In genomic region chr2:158739113-158739512, GRCm38 (mm10) we compare ENCODE assay signal across 21 mouse cellular contexts. TPM values are rescaled to one million over a fixed set of nuclear protein-coding genes. Genes with fewer than 3 reads are reported as not detected.
A peak's percentile ranks its signal among the peaks of the same experiment; 100 is the strongest.
DNase-seq lines count a peak whose midpoint lies in the region; ATAC-seq and TF ChIP-seq lines count a peak whose summit lies in the region.
"Had no signal": no experiment of that assay in that cellular context is flagged by ENCODE, and none has a peak within 500 bp of the region (broad histone marks: within the 10 kb centered on the region; RNA-seq: fewer than 3 reads in every experiment).

No protein-coding gene starts in this region.

- no peaks in the 10 kb centered on the region for H3K36me3 ChIP-seq in forebrain, embryonic 10.5 days (replicated peaks)
- H3K36me3 ChIP-seq in forebrain, postnatal 0 days (ENCODE audit: insufficient read depth): peaks cover 12% of the 10 kb centered on the region; the same call in 1 of the 2 replicates
- H3K36me3 ChIP-seq in lung, postnatal 0 days (ENCODE audit: insufficient read depth, low read length): no peaks in the 10 kb centered on the region
- H3K36me3 ChIP-seq in midbrain, postnatal 0 days (ENCODE audit: insufficient read depth, low read length): no peaks in the 10 kb centered on the region; the same call in none of the 2 replicates
- no peaks in the 10 kb centered on the region for H3K36me3 ChIP-seq in heart, adult 2 months (ENCODE audit: control insufficient read depth, insufficient read depth, low read length)
- H3K36me3 ChIP-seq: embryonic facial prominence, embryonic 15.5 days had no signal

- intact Hi-C loops in heart, adult 2 months (cut with DNase I): loop anchor here (5.0 kb wide), 1 partner anchor 52 kb away; no protein-coding TSS in a partner anchor

- H3K27me3 ChIP-seq in forebrain, embryonic 10.5 days (ENCODE audit: poor library complexity, severe bottlenecking): no peaks in the 10 kb centered on the region
- H3K27me3 ChIP-seq in forebrain, postnatal 0 days (ENCODE audit: insufficient read depth, low read length): no peaks in the 10 kb centered on the region
- H3K27me3 ChIP-seq in lung, postnatal 0 days (replicated peaks; ENCODE audit: insufficient read depth, low read length): no peaks in the 10 kb centered on the region
- no peaks in the 10 kb centered on the region for H3K27me3 ChIP-seq in midbrain, postnatal 0 days (ENCODE audit: insufficient read depth, low read length)
- H3K27me3 ChIP-seq in heart, adult 2 months (ENCODE audit: control insufficient read depth, insufficient read depth, low read length): no peaks in the 10 kb centered on the region
- H3K27me3 ChIP-seq: embryonic facial prominence, embryonic 15.5 days; forebrain, embryonic 13.5 days; kidney, embryonic 15.5 days had no signal

- H3K9me3 ChIP-seq in forebrain, embryonic 10.5 days: peaks cover 4% of the 10 kb centered on the region; the same call in 1 of the 2 replicates
- H3K9me3 ChIP-seq in forebrain, postnatal 0 days (ENCODE audit: low read length): no peaks in the 10 kb centered on the region
- H3K9me3 ChIP-seq in lung, postnatal 0 days (ENCODE audit: low read length): no peaks in the 10 kb centered on the region
- H3K9me3 ChIP-seq in midbrain, postnatal 0 days (ENCODE audit: low read length): no peaks in the 10 kb centered on the region
- H3K9me3 ChIP-seq: embryonic facial prominence, embryonic 15.5 days; forebrain, embryonic 13.5 days; kidney, embryonic 15.5 days; limb, embryonic 10.5 days had no signal

- peak overlapping the region; percentile 11; the same call in 1 of the 2 replicates for H3K27ac ChIP-seq in forebrain, embryonic 10.5 days
- no peak overlapping the region for H3K27ac ChIP-seq in forebrain, postnatal 0 days (ENCODE audit: low read depth, low read length)
- no peak overlapping the region for H3K27ac ChIP-seq in lung, postnatal 0 days (ENCODE audit: low read length)
- H3K27ac ChIP-seq in midbrain, postnatal 0 days (ENCODE audit: low read depth, low read length): no peak overlapping the region
- no peak overlapping the region for H3K27ac ChIP-seq in heart, adult 2 months
- H3K27ac ChIP-seq: embryonic facial prominence, embryonic 15.5 days; forebrain, embryonic 13.5 days; kidney, embryonic 15.5 days; limb, embryonic 10.5 days; stomach, postnatal 0 days had no signal

- no peak for ATAC-seq in forebrain, postnatal 0 days
- no peak for ATAC-seq in lung, postnatal 0 days
- ATAC-seq in erythroid progenitor cell, adult 5-6 weeks (replicated peaks; ENCODE audit: low FRiP score, poor library complexity, severe bottlenecking): peak; percentile 46; the same call in 1 of the 2 replicates
- no peak for ATAC-seq in midbrain, postnatal 0 days (ENCODE audit: low FRiP score)
- ATAC-seq: forebrain, embryonic 13.5 days; intestine, embryonic 16.5 days; Patski had no signal

- no peaks in the 10 kb centered on the region for H3K79me2 ChIP-seq in heart, adult 2 months (replicated peaks; ENCODE audit: control insufficient read depth, insufficient read depth, low read length)

- peaks cover 19% of the 10 kb centered on the region for H3K4me1 ChIP-seq in forebrain, embryonic 10.5 days
- H3K4me1 ChIP-seq in forebrain, postnatal 0 days (ENCODE audit: insufficient read depth): 0 out of 2 replicates have a peak, but pooled peaks cover 4% of the 10 kb centered on the region
- H3K4me1 ChIP-seq in lung, postnatal 0 days (ENCODE audit: insufficient read depth, low read depth, low read length): no peaks in the 10 kb centered on the region
- H3K4me1 ChIP-seq in lung, adult 2 months (ENCODE audit: control insufficient read depth, insufficient read depth, low read length): peaks cover 14% of the 10 kb centered on the region
- H3K4me1 ChIP-seq in midbrain, postnatal 0 days (ENCODE audit: insufficient read depth, low read length): no peaks in the 10 kb centered on the region
- peaks cover 15% of the 10 kb centered on the region for H3K4me1 ChIP-seq in heart, adult 2 months (ENCODE audit: control insufficient read depth, insufficient read depth, low read length)
- H3K4me1 ChIP-seq: embryonic facial prominence, embryonic 15.5 days; forebrain, embryonic 13.5 days; limb, embryonic 10.5 days had no signal

- no peak overlapping the region for H3K9ac ChIP-seq in forebrain, postnatal 0 days
- no peak overlapping the region for H3K9ac ChIP-seq in lung, postnatal 0 days (replicated peaks; ENCODE audit: low read depth)
- no peak overlapping the region for H3K9ac ChIP-seq in midbrain, postnatal 0 days (replicated peaks; ENCODE audit: low read length, poor library complexity, severe bottlenecking)
- no peak overlapping the region for H3K9ac ChIP-seq in heart, adult 2 months (ENCODE audit: low read depth, low read length)
- H3K9ac ChIP-seq: embryonic facial prominence, embryonic 15.5 days; forebrain, embryonic 13.5 days; kidney, embryonic 15.5 days; lung, embryonic 14.5 days had no signal

- H3K4me2 ChIP-seq in forebrain, postnatal 0 days (ENCODE audit: low read depth): no peak overlapping the region
- no peak overlapping the region for H3K4me2 ChIP-seq in lung, postnatal 0 days (replicated peaks; ENCODE audit: low read depth, low read length)
- H3K4me2 ChIP-seq in midbrain, postnatal 0 days (ENCODE audit: low read depth, low read length, poor library complexity, severe bottlenecking): no peak overlapping the region
- H3K4me2 ChIP-seq: embryonic facial prominence, embryonic 15.5 days; forebrain, embryonic 13.5 days; kidney, embryonic 15.5 days; lung, embryonic 14.5 days had no signal

- TF ChIP-seq POLR2A in lung, adult 2 months (IDR thresholded peaks at IDR 0.05; ENCODE audit: borderline replicate concordance, extremely low read depth, low read depth, low read length): no peak
- no peak for TF ChIP-seq POLR2A in heart, adult 2 months (IDR thresholded peaks at IDR 0.05; ENCODE audit: insufficient read depth, low read depth, low read length)

- H3K4me3 ChIP-seq in forebrain, embryonic 10.5 days: no peak overlapping the region
- no peak overlapping the region for H3K4me3 ChIP-seq in forebrain, postnatal 0 days (ENCODE audit: low read depth, low read length)
- no peak overlapping the region for H3K4me3 ChIP-seq in lung, postnatal 0 days (ENCODE audit: low read depth, low read length)
- no peak overlapping the region for H3K4me3 ChIP-seq in lung, adult 2 months (replicated peaks; ENCODE audit: extremely low read depth, low read depth, low read length)
- H3K4me3 ChIP-seq in midbrain, postnatal 0 days (ENCODE audit: low read depth, low read length): no peak overlapping the region
- no peak overlapping the region for H3K4me3 ChIP-seq in heart, adult 2 months
- H3K4me3 ChIP-seq: embryonic facial prominence, embryonic 15.5 days; forebrain, embryonic 13.5 days; kidney, embryonic 15.5 days; limb, embryonic 10.5 days had no signal

- no peak for TF ChIP-seq EP300 in lung, postnatal 0 days (IDR thresholded peaks at IDR 0.05)
- TF ChIP-seq EP300 in heart, adult 2 months (IDR thresholded peaks at IDR 0.05; ENCODE audit: insufficient read depth, low read depth, low read length): no peak

- no peak for DNase-seq in forebrain, embryonic 10.5 days (ENCODE audit: extremely low spot score, low spot score)
- DNase-seq in forebrain, postnatal 0 days: no peak
- DNase-seq in lung, postnatal 0 days (ENCODE audit: low spot score): no peak
- no peak for DNase-seq in lung, adult 2 months
- no peak for DNase-seq in midbrain, postnatal 0 days (ENCODE audit: low spot score)
- DNase-seq in frontal cortex, postnatal 25 days (ENCODE audit: low spot score in 2 of 2): no peak
- no peak for DNase-seq in heart, adult 2 months
- DNase-seq: adrenal gland, postnatal 36 days; cerebellum, adult 18-20 months; cerebellum, postnatal 25 days; gastrocnemius, postnatal 25 days; lung, embryonic 14.5 days; lung, postnatal 4 days had no signal

- 77% methylated on average over 3 of the region's 3 CpGs for WGBS in forebrain, embryonic 10.5 days
- 83% methylated on average over 3 of the region's 3 CpGs for WGBS in forebrain, postnatal 0 days
- 74% methylated on average over 3 of the region's 3 CpGs for WGBS in lung, postnatal 0 days
- 81% methylated on average over 3 of the region's 3 CpGs for WGBS in lung, adult 2 months
- 84% methylated on average over 3 of the region's 3 CpGs for WGBS in midbrain, postnatal 0 days
- 88% methylated on average over 3 of the region's 3 CpGs for WGBS in heart, adult 2 months

- TF ChIP-seq CTCF in forebrain, postnatal 0 days (IDR thresholded peaks at IDR 0.05; ENCODE audit: low read depth): no peak
- TF ChIP-seq CTCF in lung, postnatal 0 days (IDR thresholded peaks at IDR 0.05): 0 out of 2 replicates have a peak, but pooled peaks have one; percentile 7
- TF ChIP-seq CTCF in lung, adult 2 months (IDR thresholded peaks at IDR 0.05; ENCODE audit: insufficient read depth, low read length): no peak
- peak; percentile 31 for TF ChIP-seq CTCF in midbrain, postnatal 0 days (IDR thresholded peaks at IDR 0.05)
- no peak for TF ChIP-seq CTCF in heart, adult 2 months (IDR thresholded peaks at IDR 0.05)

RNA-seq across cellular contexts. Expression of gene Fam83d, which starts 28.8 kb away (rescaled TPM):
- 49.1 and 49.8 TPM in 2 replicates for polyA plus RNA-seq in forebrain, embryonic 10.5 days (2016; fragmentation: Nextera tagmentation; extraction: Ambion mirVana)
- 5.8 and 6.3 TPM in 2 replicates for total RNA-seq in forebrain, postnatal 0 days (2014; rRNA removed)
- 5.4 and 5.7 TPM in 2 replicates for polyA plus RNA-seq in forebrain, postnatal 0 days (2015; fragmentation: Nextera tagmentation; extraction: Ambion mirVana)
- 4.5 and 5.5 TPM in 2 replicates for polyA plus RNA-seq in lung, postnatal 0 days (2015; fragmentation: Nextera tagmentation; extraction: Ambion mirVana)
- 1.9 and 6.7 TPM in 2 replicates for polyA plus RNA-seq in lung, adult 2 months (2012; rRNA removed)
- total RNA-seq in erythroid progenitor cell, adult 5-6 weeks (2015; ENCODE audit: low replicate concordance): 24.3 and 33.2 TPM in 2 replicates
- total RNA-seq in erythroid progenitor cell, adult 5-6 weeks (2017; ENCODE audit: low replicate concordance): 26.9 and 28.9 TPM in 2 replicates
- 6.4 and 6.6 TPM in 2 replicates for total RNA-seq in midbrain, postnatal 0 days (2014; rRNA removed)
- polyA plus RNA-seq in midbrain, postnatal 0 days (2015; fragmentation: Nextera tagmentation; extraction: Ambion mirVana): 3.8 TPM in 2 replicates
- under 1 TPM; 0.59 to 0.78 TPM for total RNA-seq in heart, adult 2 months (2021)
- 0.27 and 0.53 TPM in 2 replicates for polyA plus RNA-seq in heart, adult 2 months (2012; rRNA removed)

RNA-seq across cellular contexts. Expression of gene Dhx35, which starts 55.5 kb away (rescaled TPM):
- polyA plus RNA-seq in forebrain, embryonic 10.5 days (2016; fragmentation: Nextera tagmentation; extraction: Ambion mirVana): 19.2 and 19.6 TPM in 2 replicates
- total RNA-seq in forebrain, postnatal 0 days (2014; rRNA removed): 26.2 and 29.2 TPM in 2 replicates
- 9.9 and 11.8 TPM in 2 replicates for polyA plus RNA-seq in forebrain, postnatal 0 days (2015; fragmentation: Nextera tagmentation; extraction: Ambion mirVana)
- 5.6 and 6.4 TPM in 2 replicates for polyA plus RNA-seq in lung, postnatal 0 days (2015; fragmentation: Nextera tagmentation; extraction: Ambion mirVana)
- 11.9 and 16.8 TPM in 2 replicates for polyA plus RNA-seq in lung, adult 2 months (2012; rRNA removed)
- total RNA-seq in erythroid progenitor cell, adult 5-6 weeks (2015; ENCODE audit: low replicate concordance): 3.2 and 4.6 TPM in 2 replicates
- 2.3 and 4.0 TPM in 2 replicates for total RNA-seq in erythroid progenitor cell, adult 5-6 weeks (2017; ENCODE audit: low replicate concordance)
- 24.7 and 26.9 TPM in 2 replicates for total RNA-seq in midbrain, postnatal 0 days (2014; rRNA removed)
- 9.7 and 11.4 TPM in 2 replicates for polyA plus RNA-seq in midbrain, postnatal 0 days (2015; fragmentation: Nextera tagmentation; extraction: Ambion mirVana)
- 10 to 100 TPM; 15.2 to 17.5 TPM for total RNA-seq in heart, adult 2 months (2021)
- polyA plus RNA-seq in heart, adult 2 months (2012; rRNA removed): 21.6 and 21.9 TPM in 2 replicates

Comparison
In these comparisons a context has a peak if more than half of its experiments do, and no peak if none do; other contexts are left out.
1. CTCF ChIP-seq: peak in lung, postnatal 0 days (single experiment) and midbrain, postnatal 0 days (single experiment); none in forebrain, postnatal 0 days (single experiment), lung, adult 2 months (single experiment) and heart, adult 2 months (single experiment).